Mouse (Mus musculus) MEL (cell line): ENCODE results near the gene Csrnp1.

Source experiments
- CHD2 ChIP-seq: IDR thresholded peaks from 2 replicates; pipeline ENCODE4 v1.6.1; 2011; ENCODE audit warnings: low read length, improper control_type of control experiment
- CTCF ChIP-seq, 3 experiments: IDR thresholded peaks in 2 of 3; conservative IDR thresholded peaks in 1 of 3; 2 replicates each; pipeline ENCODE4 v1.5.1; 2011 to 2012; ENCODE audit warnings: low read length in 3 of 3, low read depth in 2 of 3, mild to moderate bottlenecking in 2 of 3, improper control_type of control experiment in 1 of 3, inconsistent platforms in 1 of 3, mixed read lengths in 1 of 3, moderate library complexity in 1 of 3; ENCODE audit not compliant: control insufficient read depth in 1 of 3, insufficient read depth in 1 of 3, poor library complexity in 1 of 3, severe bottlenecking in 1 of 3
- HCFC1 ChIP-seq: IDR thresholded peaks from 2 replicates; pipeline ENCODE4 v1.6.1; 2012; ENCODE audit warnings: low read depth, mild to moderate bottlenecking, inconsistent platforms, low read length, improper control_type of control experiment, moderate library complexity
- JUND ChIP-seq: IDR thresholded peaks from 2 replicates; pipeline ENCODE4 v1.6.1; 2011; ENCODE audit warnings: low read depth, mild to moderate bottlenecking, improper control_type of control experiment, low read length
- MAZ ChIP-seq: IDR thresholded peaks from 2 replicates; pipeline ENCODE4 v1.6.1; 2012; ENCODE audit warnings: low read depth, mild to moderate bottlenecking, inconsistent platforms, low read length, improper control_type of control experiment
- POLR2A ChIP-seq, 2 experiments: IDR thresholded peaks; 2 replicates each; pipeline ENCODE4 v1.6.1; 2011 to 2012; ENCODE audit warnings: low read length in 2 of 2, mild to moderate bottlenecking in 2 of 2, control low read depth in 1 of 2, improper control_type of control experiment in 1 of 2, low read depth in 1 of 2, moderate library complexity in 1 of 2; ENCODE audit not compliant: control insufficient read depth in 1 of 2, insufficient read depth in 1 of 2, poor library complexity in 1 of 2
- POLR2AphosphoS2 ChIP-seq: IDR thresholded peaks from 2 replicates; pipeline ENCODE4 v1.6.1; 2011; ENCODE audit warnings: low read length, improper control_type of control experiment
- SMC3 ChIP-seq: IDR thresholded peaks from 2 replicates; pipeline ENCODE4 v1.6.1; 2011; ENCODE audit warnings: low read depth, low read length, improper control_type of control experiment
- TCF12 ChIP-seq: IDR thresholded peaks from 2 replicates; pipeline ENCODE4 v1.6.1; 2014; ENCODE audit warnings: low read depth, mild to moderate bottlenecking, inconsistent platforms, low read length, improper control_type of control experiment, moderate library complexity
- ZC3H11A ChIP-seq: IDR thresholded peaks from 2 replicates; pipeline ENCODE4 v1.6.1; 2012; ENCODE audit warnings: low read depth, mild to moderate bottlenecking, inconsistent platforms, low read length, improper control_type of control experiment
- ZNF384 ChIP-seq: IDR thresholded peaks from 2 replicates; pipeline ENCODE4 v1.6.1; 2012; ENCODE audit warnings: low read depth, mild to moderate bottlenecking, inconsistent platforms, low read length, improper control_type of control experiment

- no peak for TF ChIP-seq TCF12
- no peak for TF ChIP-seq POLR2AphosphoS2
- TF ChIP-seq CTCF (IDR thresholded peaks at IDR 0.05 in 2 of 3, conservative IDR thresholded peaks at IDR 0.05 in 1 of 3; ENCODE audit: control insufficient read depth in 1 of 3, insufficient read depth in 1 of 3, low read depth in 2 of 3, low read length in 3 of 3, poor library complexity in 1 of 3, severe bottlenecking in 1 of 3): peak; percentile 17 to 41 (median 36); a peak in 3 of 6 replicates
- no peak for TF ChIP-seq MAZ
- TF ChIP-seq ZC3H11A: no peak
- TF ChIP-seq SMC3: no peak
- TF ChIP-seq HCFC1: no peak
- TF ChIP-seq POLR2A (IDR thresholded peaks at IDR 0.05; ENCODE audit: control insufficient read depth in 1 of 2, insufficient read depth in 1 of 2, low read depth in 1 of 2, low read length in 2 of 2, poor library complexity in 1 of 2): no peak
- no peak for TF ChIP-seq CHD2
- no peak for TF ChIP-seq JUND
- no peak for TF ChIP-seq ZNF384
Measured at GRCm38 (mm10) chr9:119974609-119975008, 9.8 kb downstream of the Csrnp1 start.
